Mouse (Mus musculus) cortical plate, adult 2 months (tissue): ENCODE data around the gene Fam71f2.

Source experiments
- CTCF ChIP-seq: fragments of 200-500 bp; IDR thresholded peaks from 2 replicates; pipeline ENCODE4 v1.5.1; 2011; ENCODE audit warnings: mild to moderate bottlenecking, control low read depth, low read length; ENCODE audit not compliant: insufficient read depth; ENCODE audit errors: extremely low read depth
- POLR2A ChIP-seq: fragments of 200-500 bp; IDR thresholded peaks from 2 replicates; pipeline ENCODE4 v1.6.1; 2011; ENCODE audit warnings: mild to moderate bottlenecking, low read length, control low read depth; ENCODE audit not compliant: insufficient read depth; ENCODE audit errors: extremely low read depth

- TF ChIP-seq POLR2A, result no peak
- TF ChIP-seq CTCF, result peak; percentile 52
Observed at GRCm38 (mm10) chr6:29234272-29234671, 45.1 kb upstream of the Fam71f2 start.
